Mouse (Mus musculus) hindbrain, embryonic 13.5 days (tissue): ENCODE data around the gene Atp8a2. TPM values are rescaled to one million over a fixed set of nuclear protein-coding genes. Genes with fewer than 3 reads are reported as not detected.
A peak's percentile ranks its signal among the peaks of the same experiment; 100 is the strongest.

Source experiments
- ATAC-seq: fragments of 200-750 bp; cut with Nextera tagmentation; 2 replicates; pipeline ENCODE4 v1.8.0; 2017; ENCODE audit warnings: moderate TSS enrichment; ENCODE audit not compliant: low FRiP score
- H3K27ac ChIP-seq: fragments of 300-500 bp; sonication (generic); 2 replicates; pipeline ENCODE4 v1.5.1; 2015; ENCODE audit warnings: inconsistent platforms, mild to moderate bottlenecking, moderate library complexity
- H3K27me3 ChIP-seq: fragments of 300-500 bp; sonication (generic); 2 replicates; pipeline ENCODE4 v1.6.1; 2015; ENCODE audit warnings: mild to moderate bottlenecking, inconsistent platforms
- H3K36me3 ChIP-seq: fragments of 300-500 bp; sonication (generic); 2 replicates; pipeline ENCODE4 v1.6.1; 2015; ENCODE audit warnings: mild to moderate bottlenecking, inconsistent platforms
- H3K4me1 ChIP-seq: fragments of 300-500 bp; sonication (generic); replicated peaks from 2 replicates; pipeline ENCODE4 v1.6.1; 2015; ENCODE audit warnings: inconsistent platforms
- H3K4me2 ChIP-seq: fragments of 300-500 bp; sonication (generic); 2 replicates; pipeline ENCODE4 v1.6.1; 2015; ENCODE audit warnings: inconsistent platforms, mild to moderate bottlenecking, moderate library complexity
- H3K4me3 ChIP-seq: fragments of 300-500 bp; sonication (generic); 2 replicates; pipeline ENCODE4 v1.5.1; 2015; ENCODE audit warnings: mild to moderate bottlenecking, inconsistent platforms
- H3K9ac ChIP-seq: fragments of 300-500 bp; sonication (generic); 2 replicates; pipeline ENCODE4 v1.6.1; 2015; ENCODE audit warnings: mild to moderate bottlenecking, inconsistent platforms
- H3K9me3 ChIP-seq: fragments of 300-500 bp; sonication (generic); 2 replicates; pipeline ENCODE4 v1.6.1; 2016; ENCODE audit warnings: inconsistent platforms
- WGBS: fragments of 180-500 bp; shearing (Covaris S2); methylation state at CpG from one replicate; pipeline ENCODE4 v1.1.7; 2015; 5-methylcytosine and 5-hydroxymethylcytosine counted together
- polyA plus RNA-seq: library from polyadenylated mRNA; unstranded; fragments of >200 nt; fragmentation: Nextera tagmentation; extraction: Ambion mirVana; gene quantifications from 2 replicates; pipeline ENCODE4 v1.2.1, GENCODE M21; 2015

Gene Atp8a2
- polyA plus RNA-seq, 1 experiment from 2014 or later: 33.6 TPM

DNA sequence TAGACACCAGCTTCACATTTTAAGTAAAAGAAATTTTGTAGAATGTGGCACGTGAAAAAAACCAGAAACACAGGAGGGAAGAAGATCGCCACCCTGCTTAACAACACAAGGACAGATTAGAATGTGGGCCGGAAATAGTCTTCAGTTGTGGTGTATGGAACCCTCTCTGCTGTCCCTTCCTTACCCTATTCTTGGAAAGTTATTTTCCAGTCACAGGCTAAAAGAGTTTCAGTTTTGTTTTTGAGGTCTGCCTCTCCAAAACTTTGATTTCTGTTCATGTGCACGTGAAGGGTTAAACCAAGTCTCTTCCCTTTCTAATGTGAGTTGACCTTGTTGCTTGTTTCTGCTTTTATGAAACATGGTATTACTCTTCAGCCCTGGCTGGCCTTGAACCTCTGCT, 501.8 kb downstream of the Atp8a2 start:
- no peaks in the 10 kb centered on the region for H3K36me3 ChIP-seq
- H3K9me3 ChIP-seq: no peaks in the 10 kb centered on the region
- H3K9ac ChIP-seq: no peak overlapping the region
- H3K4me2 ChIP-seq: no peak overlapping the region
- H3K27me3 ChIP-seq: peaks cover 3% of the 10 kb centered on the region; the same call in 1 of the 2 replicates
- H3K4me3 ChIP-seq: no peak overlapping the region
- no peaks in the 10 kb centered on the region for H3K4me1 ChIP-seq
- 86% methylated on average over 4 of the region's 4 CpGs for WGBS
- ATAC-seq: no peak
- no peak overlapping the region for H3K27ac ChIP-seq

DNA sequence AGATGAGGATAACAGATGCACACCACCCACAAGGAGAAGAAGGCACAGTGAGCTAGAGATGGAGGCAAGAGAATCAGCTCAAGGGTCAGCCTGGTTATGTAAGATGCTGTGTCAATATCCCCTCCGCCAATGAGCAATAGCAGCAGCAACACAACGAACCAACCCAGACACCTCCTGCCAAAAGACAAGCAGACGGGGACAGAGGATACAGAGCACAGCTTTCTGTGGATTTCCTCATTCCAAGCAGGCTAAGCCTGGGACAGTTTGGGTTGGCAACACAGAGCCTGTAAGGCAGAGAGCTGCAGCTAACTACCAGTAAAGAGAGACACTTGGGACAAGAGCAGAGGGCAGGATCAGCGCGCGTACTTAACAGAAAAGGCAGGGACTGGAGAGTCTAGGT, 504.8 kb downstream of the Atp8a2 start:
- H3K27ac ChIP-seq: no peak overlapping the region
- H3K4me2 ChIP-seq: no peak overlapping the region
- H3K36me3 ChIP-seq: no peaks in the 10 kb centered on the region
- no peak for ATAC-seq
- no peaks in the 10 kb centered on the region for H3K4me1 ChIP-seq
- 88% methylated on average over 6 of the region's 6 CpGs for WGBS
- H3K27me3 ChIP-seq: peaks cover 3% of the 10 kb centered on the region; the same call in 1 of the 2 replicates
- no peak overlapping the region for H3K4me3 ChIP-seq
- no peaks in the 10 kb centered on the region for H3K9me3 ChIP-seq
- no peak overlapping the region for H3K9ac ChIP-seq

- H3K4me1 ChIP-seq: no peaks in the 10 kb centered on the region
- no peak overlapping the region for H3K9ac ChIP-seq
- peaks cover 7% of the 10 kb centered on the region; the same call in 1 of the 2 replicates for H3K27me3 ChIP-seq
- no peak overlapping the region for H3K4me3 ChIP-seq
- no peak for ATAC-seq
- H3K4me2 ChIP-seq: no peak overlapping the region
- H3K27ac ChIP-seq: no peak overlapping the region
- H3K36me3 ChIP-seq: no peaks in the 10 kb centered on the region
- WGBS: 76% methylated on average over 13 of the region's 13 CpGs
- H3K9me3 ChIP-seq: no peaks in the 10 kb centered on the region
Observed at GRCm38 (mm10) chr14:59691402-59691801, 505.6 kb downstream of the Atp8a2 start.

- no peaks in the 10 kb centered on the region for H3K36me3 ChIP-seq
- ATAC-seq: no peak
- H3K4me3 ChIP-seq: no peak overlapping the region
- no peaks in the 10 kb centered on the region for H3K4me1 ChIP-seq
- H3K4me2 ChIP-seq: no peak overlapping the region
- no peaks in the 10 kb centered on the region for H3K9me3 ChIP-seq
- peaks cover 7% of the 10 kb centered on the region; the same call in 1 of the 2 replicates for H3K27me3 ChIP-seq
- no peak overlapping the region for H3K9ac ChIP-seq
- 75% methylated on average over 12 of the region's 12 CpGs for WGBS
- H3K27ac ChIP-seq: no peak overlapping the region
Observed at GRCm38 (mm10) chr14:59690954-59691353, 506.0 kb downstream of the Atp8a2 start.

DNA sequence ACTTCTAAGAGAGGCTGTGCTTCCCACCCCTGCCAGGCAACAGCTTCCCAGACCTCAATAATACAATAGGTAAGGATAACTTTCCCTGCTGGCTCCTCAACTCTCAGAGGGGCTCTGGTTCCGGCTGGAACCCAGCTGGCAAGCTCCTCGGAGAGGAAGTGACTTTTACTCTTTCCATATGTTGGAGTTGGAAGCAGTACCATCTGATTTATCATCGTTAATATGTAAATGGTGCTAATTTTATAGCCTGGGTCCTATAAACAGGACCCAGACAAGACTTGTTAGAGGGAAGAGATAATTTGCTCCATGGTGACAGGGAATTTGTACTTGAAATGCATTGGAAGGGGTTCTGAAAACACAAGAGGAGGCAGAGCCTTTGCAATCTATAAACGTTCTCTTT, 507.4 kb downstream of the Atp8a2 start:
- peaks cover 7% of the 10 kb centered on the region; the same call in 1 of the 2 replicates for H3K27me3 ChIP-seq
- H3K36me3 ChIP-seq: no peaks in the 10 kb centered on the region
- H3K9me3 ChIP-seq: no peaks in the 10 kb centered on the region
- H3K27ac ChIP-seq: no peak overlapping the region
- H3K9ac ChIP-seq: no peak overlapping the region
- no peak for ATAC-seq
- H3K4me2 ChIP-seq: no peak overlapping the region
- 49% methylated on average over 4 of the region's 4 CpGs for WGBS
- no peak overlapping the region for H3K4me3 ChIP-seq
- no peaks in the 10 kb centered on the region for H3K4me1 ChIP-seq

- H3K27ac ChIP-seq: no peak overlapping the region
- H3K4me3 ChIP-seq: no peak overlapping the region
- no peaks in the 10 kb centered on the region for H3K36me3 ChIP-seq
- H3K4me1 ChIP-seq: no peaks in the 10 kb centered on the region; the same call in 1 of the 2 replicates
- H3K4me2 ChIP-seq: no peak overlapping the region
- no peak overlapping the region for H3K9ac ChIP-seq
- 81% methylated on average over 5 of the region's 5 CpGs for WGBS
- no peaks in the 10 kb centered on the region for H3K9me3 ChIP-seq
- peaks cover 4% of the 10 kb centered on the region; the same call in 1 of the 2 replicates for H3K27me3 ChIP-seq
- ATAC-seq: no peak
Observed at GRCm38 (mm10) chr14:59686229-59686628, 510.8 kb downstream of the Atp8a2 start.

- Histone ChIP-seq H3K9me3 (no peaks in the 10 kb centered on the region), H3K27me3 (peaks cover 4% of the 10 kb centered on the region; the same call in 1 of the 2 replicates), H3K4me1 (no peaks in the 10 kb centered on the region; the same call in 1 of the 2 replicates), H3K27ac (no peak overlapping the region), H3K4me2 (no peak overlapping the region), H3K36me3 (no peaks in the 10 kb centered on the region), H3K9ac (no peak overlapping the region), H3K4me3 (no peak overlapping the region)
- WGBS: 61% methylated on average over 8 of the region's 8 CpGs
- no peak for ATAC-seq
Observed at GRCm38 (mm10) chr14:59685343-59685742, 511.6 kb downstream of the Atp8a2 start.

DNA sequence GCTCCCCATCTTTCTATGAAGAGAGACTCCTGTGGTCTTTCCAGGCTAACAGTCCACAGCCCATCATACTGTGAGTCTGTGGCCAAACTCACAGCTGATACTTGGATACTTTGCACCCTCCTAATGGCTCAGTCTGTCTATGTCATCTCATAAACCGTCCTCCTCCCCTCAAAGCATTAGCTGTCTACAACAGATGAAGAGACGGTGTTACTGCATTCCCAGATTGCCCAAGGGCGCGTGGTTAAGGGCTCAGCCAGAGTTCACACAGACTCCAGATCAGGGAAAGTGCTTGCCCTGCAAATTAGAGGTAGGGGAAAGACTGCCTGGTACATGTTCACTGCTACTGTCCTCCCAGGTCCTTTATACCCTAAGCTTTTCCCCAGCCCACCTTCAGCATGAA, 515.1 kb downstream of the Atp8a2 start:
- peaks cover 3% of the 10 kb centered on the region; the same call in 1 of the 2 replicates for H3K27me3 ChIP-seq
- peaks cover 3% of the 10 kb centered on the region; the same call in 1 of the 2 replicates for H3K36me3 ChIP-seq
- no peak overlapping the region for H3K4me2 ChIP-seq
- no peak overlapping the region for H3K4me3 ChIP-seq
- H3K4me1 ChIP-seq: no peaks in the 10 kb centered on the region; the same call in 1 of the 2 replicates
- ATAC-seq: no peak
- WGBS: 71% methylated on average over 4 of the region's 4 CpGs
- no peaks in the 10 kb centered on the region for H3K9me3 ChIP-seq
- no peak overlapping the region for H3K9ac ChIP-seq
- no peak overlapping the region for H3K27ac ChIP-seq

- Histone ChIP-seq H3K4me1 (peaks cover 16% of the 10 kb centered on the region), H3K9me3 (no peaks in the 10 kb centered on the region), H3K9ac (no peak overlapping the region), H3K4me3 (no peak overlapping the region), H3K27me3 (no peaks in the 10 kb centered on the region), H3K4me2 (no peak overlapping the region), H3K27ac (no peak overlapping the region), H3K36me3 (peaks cover 3% of the 10 kb centered on the region; the same call in 1 of the 2 replicates)
- 71% methylated on average over 7 of the region's 7 CpGs for WGBS
- no peak for ATAC-seq
Observed at GRCm38 (mm10) chr14:59677598-59678003, 519.4 kb downstream of the Atp8a2 start.

DNA sequence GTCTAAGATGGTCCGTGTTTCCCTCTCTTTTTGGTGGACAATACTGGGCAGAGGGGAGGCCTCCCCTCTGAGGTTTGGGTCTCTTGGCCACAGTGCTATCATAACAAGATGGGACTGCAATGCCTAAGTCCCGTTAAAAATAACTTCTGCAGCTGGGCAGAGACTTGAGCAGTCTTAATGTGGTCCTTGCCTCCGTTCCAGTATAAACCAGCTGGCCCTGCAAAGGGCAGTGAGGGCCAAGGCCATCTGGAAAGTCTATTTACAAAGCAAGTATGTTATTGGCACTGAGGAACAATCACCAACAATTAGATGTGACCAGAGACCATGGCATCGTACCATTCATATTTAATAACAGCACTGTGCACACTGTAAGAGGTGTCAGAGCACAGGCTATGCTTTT, 521.6 kb downstream of the Atp8a2 start:
- no peaks in the 10 kb centered on the region for H3K9me3 ChIP-seq
- no peak overlapping the region for H3K4me3 ChIP-seq
- no peak for ATAC-seq
- 83% methylated on average over 4 of the region's 4 CpGs for WGBS
- H3K27me3 ChIP-seq: no peaks in the 10 kb centered on the region
- peaks cover 3% of the 10 kb centered on the region; the same call in 1 of the 2 replicates for H3K36me3 ChIP-seq
- no peak overlapping the region for H3K4me2 ChIP-seq
- H3K9ac ChIP-seq: no peak overlapping the region
- H3K27ac ChIP-seq: peak overlapping the region; percentile 58; the same call in 1 of the 2 replicates
- peaks cover 16% of the 10 kb centered on the region for H3K4me1 ChIP-seq

- Histone ChIP-seq H3K4me1 (peaks cover 16% of the 10 kb centered on the region), H3K4me2 (no peak overlapping the region), H3K36me3 (peaks cover 3% of the 10 kb centered on the region; the same call in 1 of the 2 replicates), H3K27me3 (no peaks in the 10 kb centered on the region), H3K27ac (peak overlapping the region; percentile 58), H3K4me3 (no peak overlapping the region), H3K9me3 (no peaks in the 10 kb centered on the region), H3K9ac (0 out of 2 replicates have a peak overlapping the region, but pooled peaks have one; percentile 13)
- ATAC-seq: peak; percentile 63
- WGBS: 31% methylated on average over 8 of the region's 8 CpGs
Observed at GRCm38 (mm10) chr14:59674556-59674955, 522.4 kb downstream of the Atp8a2 start.

GRCm38 (mm10) chr14:59672893-59673515, 524.0 kb downstream of the Atp8a2 start:
- Histone ChIP-seq H3K27me3 (no peaks in the 10 kb centered on the region), H3K27ac (no peak overlapping the region), H3K9ac (no peak overlapping the region), H3K9me3 (no peaks in the 10 kb centered on the region), H3K4me3 (no peak overlapping the region), H3K4me1 (peaks cover 16% of the 10 kb centered on the region), H3K36me3 (no peaks in the 10 kb centered on the region), H3K4me2 (no peak overlapping the region)
- WGBS: 80% methylated on average over 6 of the region's 6 CpGs
- ATAC-seq: no peak

GRCm38 (mm10) chr14:59657098-59657497, 539.9 kb downstream of the Atp8a2 start:
- Histone ChIP-seq H3K4me3 (no peak overlapping the region), H3K4me1 (no peaks in the 10 kb centered on the region), H3K4me2 (no peak overlapping the region), H3K27ac (no peak overlapping the region), H3K9ac (no peak overlapping the region), H3K27me3 (no peaks in the 10 kb centered on the region), H3K36me3 (no peaks in the 10 kb centered on the region), H3K9me3 (no peaks in the 10 kb centered on the region)
- 96% methylated on average over 1 of the region's 1 CpGs for WGBS
- no peak for ATAC-seq
